Mouse (Mus musculus): Measurements from ENCODE around the gene Secisbp2l. TPM values are rescaled to one million over a fixed set of nuclear protein-coding genes. Genes with fewer than 3 reads are reported as not detected.

Secisbp2l gene
- total and polyA plus RNA-seq, 2 experiments from 2014 or later = 26.6 to 43.5 TPM

- Histone ChIP-seq H3K36me3 (ENCODE audit: insufficient read depth, low read length) (peaks cover 30% of the 10 kb centered on the region), H3K27me3 (ENCODE audit: insufficient read depth, low read length) (no peaks in the 10 kb centered on the region), H3K4me3 (ENCODE audit: low read length) (no peak overlapping the region), H3K4me1 (ENCODE audit: insufficient read depth, low read length) (no peaks in the 10 kb centered on the region), H3K9ac (replicated peaks; ENCODE audit: low read length) (no peak overlapping the region), H3K27ac (no peak overlapping the region), H3K4me2 (ENCODE audit: low read depth, low read length) (no peak overlapping the region), H3K9me3 (ENCODE audit: low read length) (no peaks in the 10 kb centered on the region)
- ATAC-seq (no peak), DNase-seq (ENCODE audit: low spot score) (no peak)
- peak; percentile 40; the same call in 1 of the 2 replicates for TF ChIP-seq CTCF (IDR thresholded peaks at IDR 0.05; ENCODE audit: low read depth)
- 74% methylated on average over 5 of the region's 5 CpGs for WGBS
Observed at GRCm38 (mm10) chr2:125738718-125739117, 44.0 kb downstream of the Secisbp2l start.

- H3K4me3 ChIP-seq (ENCODE audit: low read length) = no peak overlapping the region
- no peaks in the 10 kb centered on the region for H3K9me3 ChIP-seq (ENCODE audit: low read length)
- no peaks in the 10 kb centered on the region for H3K4me1 ChIP-seq (ENCODE audit: insufficient read depth, low read length)
- H3K27me3 ChIP-seq (ENCODE audit: insufficient read depth, low read length) = no peaks in the 10 kb centered on the region
- no peak overlapping the region for H3K9ac ChIP-seq (replicated peaks; ENCODE audit: low read length)
- no peak for TF ChIP-seq CTCF (IDR thresholded peaks at IDR 0.05; ENCODE audit: low read depth)
- peaks cover 21% of the 10 kb centered on the region for H3K36me3 ChIP-seq (ENCODE audit: insufficient read depth, low read length)
- no peak overlapping the region for H3K27ac ChIP-seq
- DNase-seq (ENCODE audit: low spot score) (no peak), ATAC-seq (no peak)
- no peak overlapping the region for H3K4me2 ChIP-seq (ENCODE audit: low read depth, low read length)
Observed at GRCm38 (mm10) chr2:125736025-125736343, 46.7 kb downstream of the Secisbp2l start.

GRCm38 (mm10) chr2:125735333-125736024 is 47.2 kb downstream of the Secisbp2l start:
- H3K9ac ChIP-seq (replicated peaks; ENCODE audit: low read length) = no peak overlapping the region
- WGBS = 76% methylated on average over 2 of the region's 2 CpGs
- peaks cover 18% of the 10 kb centered on the region for H3K36me3 ChIP-seq (ENCODE audit: insufficient read depth, low read length)
- H3K4me1 ChIP-seq (ENCODE audit: insufficient read depth, low read length) = no peaks in the 10 kb centered on the region
- no peak overlapping the region for H3K4me2 ChIP-seq (ENCODE audit: low read depth, low read length)
- ATAC-seq (no peak), DNase-seq (ENCODE audit: low spot score) (no peak)
- no peak overlapping the region for H3K27ac ChIP-seq
- no peaks in the 10 kb centered on the region for H3K9me3 ChIP-seq (ENCODE audit: low read length)
- no peak for TF ChIP-seq CTCF (IDR thresholded peaks at IDR 0.05; ENCODE audit: low read depth)
- H3K27me3 ChIP-seq (ENCODE audit: insufficient read depth, low read length) = no peaks in the 10 kb centered on the region
- H3K4me3 ChIP-seq (ENCODE audit: low read length) = no peak overlapping the region

GRCm38 (mm10) chr2:125734741-125735140 is 47.9 kb downstream of the Secisbp2l start:
- Histone ChIP-seq H3K36me3 (ENCODE audit: insufficient read depth, low read length) (peaks cover 11% of the 10 kb centered on the region), H3K27ac (no peak overlapping the region), H3K27me3 (ENCODE audit: insufficient read depth, low read length) (no peaks in the 10 kb centered on the region), H3K4me3 (ENCODE audit: low read length) (no peak overlapping the region), H3K4me1 (ENCODE audit: insufficient read depth, low read length) (no peaks in the 10 kb centered on the region), H3K9ac (replicated peaks; ENCODE audit: low read length) (no peak overlapping the region), H3K4me2 (ENCODE audit: low read depth, low read length) (no peak overlapping the region), H3K9me3 (ENCODE audit: low read length) (no peaks in the 10 kb centered on the region)
- TF ChIP-seq CTCF (IDR thresholded peaks at IDR 0.05; ENCODE audit: low read depth) = no peak
- ATAC-seq (no peak), DNase-seq (ENCODE audit: low spot score) (no peak)

- Histone ChIP-seq H3K36me3 (ENCODE audit: insufficient read depth, low read length) (no peaks in the 10 kb centered on the region), H3K9me3 (ENCODE audit: low read length) (no peaks in the 10 kb centered on the region), H3K9ac (replicated peaks; ENCODE audit: low read length) (peak overlapping the region; percentile 65), H3K4me1 (ENCODE audit: insufficient read depth, low read length) (no peaks in the 10 kb centered on the region), H3K4me2 (ENCODE audit: low read depth, low read length) (peak overlapping the region; percentile 66), H3K27ac (peak overlapping the region; percentile 85), H3K27me3 (ENCODE audit: insufficient read depth, low read length) (no peaks in the 10 kb centered on the region), H3K4me3 (ENCODE audit: low read length) (peak overlapping the region; percentile 41)
- peak; percentile 97 for DNase-seq (ENCODE audit: low spot score)
- WGBS = 8% methylated on average over 35 of the region's 35 CpGs
- peak; percentile 98 for ATAC-seq
- TF ChIP-seq CTCF (IDR thresholded peaks at IDR 0.05; ENCODE audit: low read depth) = peak; percentile 98
Observed at GRCm38 (mm10) chr2:125731763-125732560, 50.7 kb downstream of the Secisbp2l start.

GRCm38 (mm10) chr2:125724546-125725114 is 58.0 kb downstream of the Secisbp2l start:
- ATAC-seq (peak; percentile 44), DNase-seq (ENCODE audit: low spot score) (peak; percentile 40)
- no peaks in the 10 kb centered on the region for H3K36me3 ChIP-seq (ENCODE audit: insufficient read depth, low read length)
- no peaks in the 10 kb centered on the region for H3K27me3 ChIP-seq (ENCODE audit: insufficient read depth, low read length)
- H3K4me3 ChIP-seq (ENCODE audit: low read length) = peak overlapping the region; percentile 49
- H3K4me2 ChIP-seq (ENCODE audit: low read depth, low read length) = peak overlapping the region; percentile 91
- no peak for TF ChIP-seq CTCF (IDR thresholded peaks at IDR 0.05; ENCODE audit: low read depth)
- peak overlapping the region; percentile 57 for H3K9ac ChIP-seq (replicated peaks; ENCODE audit: low read length)
- 4% methylated on average over 16 of the region's 16 CpGs for WGBS
- peaks cover 6% of the 10 kb centered on the region; the same call in 1 of the 2 replicates for H3K4me1 ChIP-seq (ENCODE audit: insufficient read depth, low read length)
- peak overlapping the region; percentile 61 for H3K27ac ChIP-seq
- H3K9me3 ChIP-seq (ENCODE audit: low read length) = no peaks in the 10 kb centered on the region

Data from hindbrain, postnatal 0 days (tissue).